Mouse (Mus musculus) cerebellum, postnatal 10 days (tissue): ENCODE results near the gene En1.

ENCODE experiments used
- DNase-seq, 2 experiments: peaks; one replicate each; pipeline ENCODE4 v3.0.0; 2021; ENCODE audit warnings: mixed read lengths in 2 of 2

The En1 gene

GRCm38 (mm10) chr1:120628821-120629220, 26.6 kb downstream of the En1 start:
- peak in 1 of 2 experiments; percentile 29 for DNase-seq

GRCm38 (mm10) chr1:120643380-120643779, 41.2 kb downstream of the En1 start:
- DNase-seq = peak in 1 of 2 experiments; percentile 30

GRCm38 (mm10) chr1:120643848-120644711, 41.9 kb downstream of the En1 start:
- no peak for DNase-seq

- no peak for DNase-seq
These were observed 42.5 kb downstream of the En1 start for GRCm38 (mm10) chr1:120644755-120645154.

- DNase-seq = no peak
These were observed 47.9 kb downstream of the En1 start for GRCm38 (mm10) chr1:120650068-120650467.

GRCm38 (mm10) chr1:120651997-120652396, 49.8 kb downstream of the En1 start:
- no peak for DNase-seq

GRCm38 (mm10) chr1:120654950-120655396, 52.8 kb downstream of the En1 start:
- peak; percentile 65 to 81 for DNase-seq
